Mouse (Mus musculus) liver, embryonic 15.5 days (tissue): ENCODE measurements around the gene Ankrd6. TPM values are rescaled to one million over a fixed set of nuclear protein-coding genes. Genes with fewer than 3 reads are reported as not detected.
"Not testable (repeated sequence)": the region's sequence is repeated elsewhere in the genome, so short reads cannot be mapped to it uniquely, and the experiment has no call there.

Source experiments
- ATAC-seq: fragments of 200-750 bp; cut with Nextera tagmentation; 2 replicates; pipeline ENCODE4 v1.8.0; 2017; ENCODE audit warnings: moderate number of reproducible peaks, mild to moderate bottlenecking, moderate library complexity; ENCODE audit not compliant: insufficient read depth
- H3K27ac ChIP-seq: fragments of 300-500 bp; sonication (generic); replicated peaks from 2 replicates; pipeline ENCODE4 v1.5.1; 2015; ENCODE audit warnings: mild to moderate bottlenecking, inconsistent platforms
- H3K27me3 ChIP-seq: fragments of 300-500 bp; sonication (generic); 2 replicates; pipeline ENCODE4 v1.6.1; 2015; ENCODE audit warnings: mild to moderate bottlenecking, inconsistent platforms
- H3K36me3 ChIP-seq: fragments of 300-500 bp; sonication (generic); replicated peaks from 2 replicates; pipeline ENCODE4 v1.6.1; 2015; ENCODE audit warnings: moderate library complexity, mild to moderate bottlenecking, inconsistent platforms
- H3K4me1 ChIP-seq: fragments of 300-500 bp; sonication (generic); replicated peaks from 2 replicates; pipeline ENCODE4 v1.6.1; 2015; ENCODE audit warnings: inconsistent platforms
- H3K4me2 ChIP-seq: fragments of 300-500 bp; sonication (generic); 2 replicates; pipeline ENCODE4 v1.6.1; 2015; ENCODE audit warnings: moderate library complexity, mild to moderate bottlenecking, inconsistent platforms
- H3K4me3 ChIP-seq: fragments of 300-500 bp; sonication (generic); replicated peaks from 2 replicates; pipeline ENCODE4 v1.5.1; 2015; ENCODE audit warnings: mild to moderate bottlenecking, inconsistent platforms
- H3K9ac ChIP-seq: fragments of 300-500 bp; sonication (generic); 2 replicates; pipeline ENCODE4 v1.6.1; 2015; ENCODE audit warnings: moderate library complexity, mild to moderate bottlenecking, inconsistent platforms
- H3K9me3 ChIP-seq: fragments of 300-500 bp; sonication (generic); replicated peaks from 2 replicates; pipeline ENCODE4 v1.6.1; 2016; ENCODE audit warnings: inconsistent platforms
- WGBS: fragments of 180-500 bp; shearing (Covaris S2); methylation state at CpG from one replicate; pipeline ENCODE4 v1.1.7; 2015; ENCODE audit warnings: mixed read lengths; ENCODE audit not compliant: insufficient replicate concordance; 5-methylcytosine and 5-hydroxymethylcytosine counted together
- polyA plus RNA-seq: library from polyadenylated mRNA; unstranded; fragments of >200 nt; fragmentation: Nextera tagmentation; extraction: Ambion mirVana; gene quantifications from 2 replicates; pipeline ENCODE4 v1.2.1, GENCODE M21; 2015

Gene Ankrd6
- polyA plus RNA-seq, 1 experiment from 2014 or later, result 0.60 TPM

- Histone ChIP-seq H3K4me2 (peak overlapping the region; percentile 97), H3K9ac (peak overlapping the region; percentile 61), H3K36me3 (no peaks in the 10 kb centered on the region; the same call in 1 of the 2 replicates), H3K4me1 (peaks cover 75% of the 10 kb centered on the region), H3K27ac (peak overlapping the region; percentile 29; the same call in 1 of the 2 replicates), H3K4me3 (peak overlapping the region; percentile 67), H3K9me3 (no peaks in the 10 kb centered on the region), H3K27me3 (peaks cover 77% of the 10 kb centered on the region)
- no peak for ATAC-seq
- under 1% methylated on average over 84 of the region's 94 CpGs for WGBS
These were observed 32.8 kb upstream of the Ankrd6 start for GRCm38 (mm10) chr4:32983176-32984155.

DNA sequence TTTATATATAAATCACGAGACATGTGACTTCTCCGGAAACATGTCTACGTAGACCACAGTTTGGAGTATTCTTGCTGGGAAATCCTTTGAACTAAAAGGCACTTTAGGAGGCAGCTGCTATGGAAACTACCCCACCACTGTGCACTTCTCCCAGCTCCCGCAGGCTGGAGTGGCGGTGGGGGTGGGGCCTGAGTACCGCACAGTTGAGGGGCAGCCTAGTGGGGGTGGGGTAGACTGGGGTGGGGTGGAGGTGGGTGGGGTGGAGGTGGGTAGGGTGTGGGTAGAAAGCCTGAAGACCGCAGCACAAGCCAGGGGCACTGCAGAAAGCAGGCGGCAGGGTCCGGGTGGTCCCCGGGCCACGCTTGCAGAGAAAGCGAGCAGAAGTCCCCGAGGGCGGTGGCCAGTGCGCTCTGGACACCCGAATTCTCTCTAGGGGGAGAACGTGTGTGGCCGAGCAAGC lies 32.1 kb upstream of the Ankrd6 start, which contains the start of gene Rragd:
Gene Rragd, plus strand, starts transcription at position 322 of the 460 bp plus-strand sequence.
- Histone ChIP-seq H3K4me2 (peak within 1 kb of the TSS; percentile 97), H3K27ac (peak within 1 kb of the TSS; percentile 29; the same call in 1 of the 2 replicates), H3K27me3 (peaks cover 77% of the 10 kb centered on the region), H3K9ac (peak within 1 kb of the TSS; percentile 61), H3K4me1 (peaks cover 69% of the 10 kb centered on the region), H3K9me3 (no peaks in the 10 kb centered on the region), H3K36me3 (no peaks in the 10 kb centered on the region; the same call in 1 of the 2 replicates), H3K4me3 (peak within 1 kb of the TSS; percentile 67)
- ATAC-seq, result no peak
- 1% methylated on average over 18 of the region's 18 CpGs for WGBS

DNA sequence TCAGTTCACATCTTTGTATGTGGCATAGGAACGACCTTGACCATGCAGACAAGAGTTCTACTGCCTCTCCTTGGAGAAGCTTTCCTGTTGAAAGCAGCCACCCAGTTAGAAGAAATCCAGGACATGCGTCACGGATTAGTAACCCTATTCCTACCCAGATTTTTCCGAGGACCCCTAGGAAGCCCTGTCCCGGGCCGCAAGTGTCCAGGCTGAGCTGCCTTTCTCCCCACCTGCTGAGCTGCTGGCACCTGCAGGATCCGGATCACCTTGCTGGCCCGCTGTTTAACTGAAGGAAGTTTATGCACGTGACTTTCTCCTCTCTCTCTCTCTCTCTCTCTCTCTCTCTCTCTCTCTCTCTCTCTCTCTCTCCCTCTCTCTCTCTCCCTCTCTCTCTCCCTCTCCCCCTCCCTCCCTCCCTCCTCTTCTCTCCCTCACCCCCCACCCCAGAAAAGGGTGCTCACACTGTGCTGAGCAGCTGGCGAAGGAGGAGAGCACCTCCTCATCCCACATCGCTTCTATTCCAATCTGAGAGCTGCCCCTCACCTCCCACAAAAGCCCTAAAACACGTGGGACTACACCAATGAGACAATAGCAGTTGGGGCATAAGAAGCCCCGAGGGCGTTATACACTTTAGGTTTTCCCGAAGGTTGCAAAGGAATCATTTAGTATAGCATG lies 31.5 kb upstream of the Ankrd6 start:
- no peaks in the 10 kb centered on the region for H3K9me3 ChIP-seq
- WGBS, result 6% methylated on average over 15 of the region's 15 CpGs
- peak overlapping the region; percentile 97 for H3K4me2 ChIP-seq
- ATAC-seq, result no peak
- H3K36me3 ChIP-seq, result no peaks in the 10 kb centered on the region; the same call in 1 of the 2 replicates
- peaks cover 64% of the 10 kb centered on the region for H3K4me1 ChIP-seq
- peak overlapping the region; percentile 67 for H3K4me3 ChIP-seq
- peaks cover 77% of the 10 kb centered on the region for H3K27me3 ChIP-seq
- 0 out of 2 replicates have a peak overlapping the region, but pooled peaks have one; percentile 61 for H3K9ac ChIP-seq
- no peak overlapping the region for H3K27ac ChIP-seq

GRCm38 (mm10) chr4:32981617-32982016 lies 31.0 kb upstream of the Ankrd6 start:
- Histone ChIP-seq H3K4me3 (peak overlapping the region; percentile 14; the same call in 1 of the 2 replicates), H3K36me3 (no peaks in the 10 kb centered on the region; the same call in 1 of the 2 replicates), H3K9ac (no peak overlapping the region), H3K4me2 (peak overlapping the region; percentile 97), H3K27me3 (peaks cover 77% of the 10 kb centered on the region), H3K27ac (no peak overlapping the region), H3K9me3 (no peaks in the 10 kb centered on the region), H3K4me1 (peaks cover 59% of the 10 kb centered on the region)
- ATAC-seq, result peak; percentile 19; the same call in 1 of the 2 replicates
- WGBS, result 5% methylated on average over 5 of the region's 5 CpGs

- H3K27ac ChIP-seq, result no peak overlapping the region
- no peak overlapping the region for H3K9ac ChIP-seq
- ATAC-seq, result no peak
- H3K27me3 ChIP-seq, result peaks cover 61% of the 10 kb centered on the region
- no peaks in the 10 kb centered on the region for H3K9me3 ChIP-seq
- 66% methylated on average over 3 of the region's 3 CpGs for WGBS
- H3K4me3 ChIP-seq, result no peak overlapping the region
- H3K36me3 ChIP-seq, result no peaks in the 10 kb centered on the region
- H3K4me2 ChIP-seq, result no peak overlapping the region
- H3K4me1 ChIP-seq, result peaks cover 43% of the 10 kb centered on the region
These were observed 29.4 kb upstream of the Ankrd6 start for GRCm38 (mm10) chr4:32980061-32980460.

- no peak for ATAC-seq
These were observed 26.7 kb upstream of the Ankrd6 start for GRCm38 (mm10) chr4:32977331-32977730.

DNA sequence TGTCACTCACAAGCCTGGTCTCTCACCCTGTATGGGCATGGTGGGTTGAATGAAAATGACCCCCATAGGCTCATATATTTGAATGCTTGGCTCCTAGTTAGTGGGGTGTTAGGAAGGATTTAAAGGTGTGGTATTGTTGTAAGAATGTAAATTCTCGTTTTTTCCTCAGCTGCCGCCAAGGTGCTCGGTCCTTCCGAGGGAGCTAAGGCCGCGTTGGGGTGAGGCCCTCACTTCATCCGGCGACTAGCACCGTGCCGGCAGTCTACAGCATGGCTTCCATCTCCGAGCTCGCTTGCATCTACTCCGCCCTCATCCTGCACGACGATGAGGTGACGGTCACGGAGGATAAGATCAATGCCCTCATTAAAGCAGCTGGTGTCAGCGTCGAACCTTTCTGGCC lies 14.0 kb upstream of the Ankrd6 start:
- H3K4me1 ChIP-seq, H3K27ac ChIP-seq, ATAC-seq, H3K4me3 ChIP-seq, H3K27me3 ChIP-seq, H3K9ac ChIP-seq, H3K9me3 ChIP-seq, H3K4me2 ChIP-seq, H3K36me3 ChIP-seq: not testable (repeated sequence)
- 76% methylated on average over 19 of the region's 19 CpGs for WGBS

More at GRCm38 (mm10) chr4:32977331-32977730, 26.7 kb upstream of the Ankrd6 start:
- no peaks in the 10 kb centered on the region for H3K9me3 ChIP-seq
- 65% methylated on average over 4 of the region's 4 CpGs for WGBS
- H3K27ac ChIP-seq, result no peak overlapping the region
- no peak overlapping the region for H3K4me3 ChIP-seq
- peaks cover 34% of the 10 kb centered on the region for H3K27me3 ChIP-seq
- H3K9ac ChIP-seq, result no peak overlapping the region
- peaks cover 17% of the 10 kb centered on the region for H3K4me1 ChIP-seq
- no peaks in the 10 kb centered on the region for H3K36me3 ChIP-seq
- no peak overlapping the region for H3K4me2 ChIP-seq

DNA sequence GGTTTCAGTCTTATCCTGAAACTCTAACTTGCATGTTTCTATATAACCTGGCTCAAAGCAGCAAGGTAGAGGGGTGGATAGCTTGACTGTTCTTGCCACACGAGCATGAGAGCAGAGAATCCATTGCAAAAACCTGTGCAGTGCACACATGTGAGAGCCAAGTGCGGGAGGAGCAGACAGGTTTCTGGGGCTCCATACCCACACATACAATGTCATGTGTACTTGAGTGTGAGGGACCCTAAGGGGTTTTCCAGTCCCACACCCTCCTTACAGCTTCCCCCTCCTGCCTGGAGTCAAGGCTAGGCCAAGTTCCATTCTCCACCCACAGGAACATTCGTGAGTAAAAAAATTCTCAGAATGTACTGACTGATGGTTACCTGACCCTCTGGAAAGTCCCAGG lies 10.8 kb upstream of the Ankrd6 start:
- peaks cover 5% of the 10 kb centered on the region for H3K4me1 ChIP-seq
- no peaks in the 10 kb centered on the region for H3K36me3 ChIP-seq
- no peaks in the 10 kb centered on the region for H3K9me3 ChIP-seq
- no peak overlapping the region for H3K27ac ChIP-seq
- no peak overlapping the region for H3K4me3 ChIP-seq
- H3K4me2 ChIP-seq, result no peak overlapping the region
- H3K9ac ChIP-seq, result no peak overlapping the region
- H3K27me3 ChIP-seq, result peaks cover 5% of the 10 kb centered on the region; the same call in 1 of the 2 replicates
- ATAC-seq, result no peak
- WGBS, result 63% methylated on average over 3 of the region's 3 CpGs

- no peak overlapping the region for H3K4me2 ChIP-seq
- peaks cover 34% of the 10 kb centered on the region for H3K27me3 ChIP-seq
- H3K27ac ChIP-seq, result no peak overlapping the region
- H3K36me3 ChIP-seq, result no peaks in the 10 kb centered on the region
- no peaks in the 10 kb centered on the region for H3K9me3 ChIP-seq
- H3K4me3 ChIP-seq, result no peak overlapping the region
- H3K4me1 ChIP-seq, result peaks cover 9% of the 10 kb centered on the region
- no peak for ATAC-seq
- WGBS, result 38% methylated on average over 2 of the region's 2 CpGs
- no peak overlapping the region for H3K9ac ChIP-seq
These were observed 5.8 kb upstream of the Ankrd6 start for GRCm38 (mm10) chr4:32956423-32956822.

- H3K4me1 ChIP-seq, result peaks cover 18% of the 10 kb centered on the region
- H3K27ac ChIP-seq, result no peak overlapping the region
- no peak for ATAC-seq
- no peak overlapping the region for H3K4me3 ChIP-seq
- no peaks in the 10 kb centered on the region for H3K36me3 ChIP-seq
- H3K4me2 ChIP-seq, result no peak overlapping the region
- H3K9me3 ChIP-seq, result no peaks in the 10 kb centered on the region
- H3K27me3 ChIP-seq, result peaks cover 70% of the 10 kb centered on the region
- H3K9ac ChIP-seq, result no peak overlapping the region
- WGBS, result 9% methylated on average over 7 of the region's 7 CpGs
These were observed 2.0 kb upstream of the Ankrd6 start for GRCm38 (mm10) chr4:32952681-32953080.
